Mouse (Mus musculus): ENCODE results near the gene Ppif. TPM values are rescaled to one million over a fixed set of nuclear protein-coding genes. Genes with fewer than 3 reads are reported as not detected.

The Ppif gene
- polyA plus RNA-seq (2012; rRNA removed): 63.5 and 83.0 TPM in 2 replicates

DNA sequence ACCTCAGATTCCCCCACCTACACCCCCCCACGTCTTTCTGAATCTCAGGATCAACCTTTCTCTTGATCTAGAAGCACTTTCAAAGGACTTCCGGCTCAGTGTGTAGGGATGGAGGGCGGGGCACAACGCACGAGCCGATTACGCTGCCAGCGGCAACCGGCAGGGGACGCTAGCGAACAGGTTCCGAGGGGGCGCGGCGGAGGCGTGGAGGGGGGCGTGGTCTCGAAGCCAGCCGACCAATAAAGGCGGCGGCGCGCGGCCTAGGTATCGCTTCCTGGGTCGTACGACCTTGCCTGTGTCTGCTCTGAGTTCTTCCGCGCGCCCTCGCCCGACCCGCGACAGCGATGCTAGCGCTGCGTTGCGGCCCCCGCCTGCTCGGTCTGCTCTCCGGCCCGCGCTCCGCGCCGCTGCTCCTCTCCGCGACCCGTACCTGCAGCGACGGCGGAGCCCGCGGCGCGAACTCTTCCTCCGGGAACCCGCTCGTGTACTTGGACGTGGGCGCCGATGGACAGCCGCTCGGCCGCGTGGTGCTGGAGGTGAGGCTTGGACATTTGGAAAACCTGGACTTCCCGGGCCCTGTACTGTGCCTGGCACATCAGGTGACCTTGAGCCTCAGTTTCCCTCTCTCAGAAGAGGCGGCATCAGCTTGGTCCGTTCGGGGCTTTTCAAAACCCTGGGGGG lies at the start of gene Ppif:
Gene Ppif (plus strand): TSS at position 267 of the 681 bp plus-strand sequence.

Other genes with a start within 250 kb of the Ppif start
- 38.9 and 51.0 TPM in 2 replicates for gene Zmiz1, start 235.0 kb upstream of the Ppif start, polyA plus RNA-seq (2012; rRNA removed)
- 57.0 and 57.4 TPM in 2 replicates for gene Zcchc24, start 74.9 kb downstream of the Ppif start, polyA plus RNA-seq (2012; rRNA removed)
- 78.1 and 96.6 TPM in 2 replicates for gene Anxa11, start 148.0 kb downstream of the Ppif start, polyA plus RNA-seq (2012; rRNA removed)
- gene Plac9a, start 208.9 kb downstream of the Ppif start, polyA plus RNA-seq (2012; rRNA removed): 0.75 and 0.86 TPM in 2 replicates
- gene Tmem254a, start 233.5 kb downstream of the Ppif start, polyA plus RNA-seq (2012; rRNA removed): 8.9 and 19.2 TPM in 2 replicates
- 0.87 and 1.5 TPM in 2 replicates for gene Cphx1, start 244.2 kb downstream of the Ppif start, polyA plus RNA-seq (2012; rRNA removed)

All from ovary, adult 2 months (tissue).